In the genomic region with DNA sequence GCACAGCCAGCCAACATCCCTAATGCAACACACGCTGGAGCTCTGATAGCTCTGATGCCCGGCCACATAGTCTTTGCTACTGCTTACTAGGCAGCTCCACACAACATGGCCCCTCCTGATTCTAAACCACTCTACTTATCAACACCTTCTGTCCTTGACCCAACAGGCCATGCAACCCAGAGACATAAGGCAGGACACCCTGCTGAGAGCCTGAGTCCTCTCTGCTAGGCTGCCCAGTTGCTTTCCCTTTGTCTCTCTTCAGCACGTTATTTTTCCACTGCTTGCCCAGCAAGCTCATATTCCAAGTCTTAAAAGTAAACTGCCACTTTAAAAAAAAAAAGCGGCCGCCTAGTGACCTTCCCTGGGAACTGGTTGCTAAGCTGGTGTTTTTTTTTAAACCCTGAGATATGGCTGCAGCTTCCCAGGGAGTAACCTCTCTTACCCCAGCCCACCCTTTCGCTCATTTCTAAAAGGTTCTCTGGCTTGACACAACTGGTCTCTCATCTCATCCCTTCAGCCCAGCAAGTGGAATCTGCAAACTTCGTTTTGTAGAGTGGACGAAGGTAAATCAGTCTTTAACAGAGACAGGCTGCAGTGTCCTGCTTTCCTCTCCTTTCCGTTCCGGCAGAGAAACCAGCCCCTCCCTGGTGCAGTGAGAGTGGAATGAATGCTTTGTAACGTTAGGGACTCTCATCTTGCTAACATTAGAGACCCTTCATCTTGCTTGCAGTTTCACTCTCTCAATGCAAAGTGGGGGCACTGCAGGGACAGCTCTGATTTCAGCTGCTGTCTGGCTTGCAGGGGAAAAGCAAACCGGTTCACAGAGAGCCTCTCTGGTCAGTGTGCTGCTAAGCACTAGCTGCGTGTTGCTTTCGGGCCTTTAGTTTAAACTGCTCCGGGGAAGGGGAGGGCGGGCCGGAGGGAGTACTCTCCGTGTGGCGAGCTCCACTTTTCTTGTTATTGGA, we compare ENCODE assay signal across 8 mouse cellular contexts. TPM values are rescaled to one million over a fixed set of nuclear protein-coding genes. Genes with fewer than 3 reads are reported as not detected.
DNase-seq lines count a peak whose midpoint lies in the region; ATAC-seq lines count a peak whose summit lies in the region.

A gene (plus strand): TSS at position 350 of the 965 bp plus-strand sequence.

- peak within 1 kb of the TSS; percentile 37 for H3K4me3 ChIP-seq in midbrain, embryonic 11.5 days (ENCODE audit: low read depth, low read length)
- H3K4me3 ChIP-seq in stomach, embryonic 15.5 days (replicated peaks): peak within 1 kb of the TSS; percentile 47

- peak within 1 kb of the TSS; percentile 55 for H3K4me2 ChIP-seq in midbrain, embryonic 11.5 days
- peak within 1 kb of the TSS; percentile 52 for H3K4me2 ChIP-seq in stomach, embryonic 15.5 days

- peak within 1 kb of the TSS; percentile 91 for H3K27ac ChIP-seq in midbrain, embryonic 11.5 days (ENCODE audit: low read depth, low read length)
- H3K27ac ChIP-seq in stomach, embryonic 15.5 days: peak within 1 kb of the TSS; percentile 90

- H3K9ac ChIP-seq in midbrain, embryonic 11.5 days (ENCODE audit: low read length): peak within 1 kb of the TSS; percentile 70
- peak within 1 kb of the TSS; percentile 41 for H3K9ac ChIP-seq in stomach, embryonic 15.5 days

- H3K4me1 ChIP-seq in midbrain, embryonic 11.5 days (ENCODE audit: control insufficient read depth, insufficient read depth, low read length): peaks cover 18% of the 10 kb centered on the region
- peaks cover 23% of the 10 kb centered on the region for H3K4me1 ChIP-seq in stomach, embryonic 15.5 days

- DNase-seq in adrenal gland, postnatal 10 days: peak; percentile 60
- peak; percentile 54 to 55 for DNase-seq in cerebellum, postnatal 14 days
- peak; percentile 20 for DNase-seq in gastrocnemius, postnatal 14 days
- DNase-seq in hindlimb bud, embryonic 11.5 days (ENCODE audit: extremely low spot score, low read depth, low spot score): peak; percentile 57
- DNase-seq in left cerebral cortex, postnatal 4 days: peak; percentile 45
- DNase-seq in midbrain, embryonic 11.5 days (ENCODE audit: low spot score, missing footprints): peak; percentile 97

- no peaks in the 10 kb centered on the region for H3K36me3 ChIP-seq in midbrain, embryonic 11.5 days (ENCODE audit: control insufficient read depth, insufficient read depth, low read length)
- no peaks in the 10 kb centered on the region for H3K36me3 ChIP-seq in stomach, embryonic 15.5 days

- ATAC-seq in midbrain, embryonic 11.5 days (ENCODE audit: low FRiP score): peak; percentile 87
- ATAC-seq in stomach, embryonic 15.5 days (ENCODE audit: insufficient read depth, low FRiP score, low read depth): peak; percentile 75
- no peak for ATAC-seq in inflammation-experienced regulatory T-cells, adult 6 months

- WGBS in midbrain, embryonic 11.5 days: 5% methylated on average over 19 of the region's 19 CpGs
- WGBS in stomach, embryonic 15.5 days: 5% methylated on average over 19 of the region's 19 CpGs

- intact Hi-C loops in gastrocnemius, postnatal 14 days (cut with DNase I; ENCODE audit: low total_unique reads): no loop called here
- intact Hi-C loops in left cerebral cortex, postnatal 4 days (cut with DNase I): loop anchor here (10.0 kb wide), 1 partner anchor 1777 kb away; no protein-coding TSS in a partner anchor

- no peaks in the 10 kb centered on the region for H3K27me3 ChIP-seq in midbrain, embryonic 11.5 days (ENCODE audit: control insufficient read depth, insufficient read depth, low read length)
- H3K27me3 ChIP-seq in stomach, embryonic 15.5 days (replicated peaks): no peaks in the 10 kb centered on the region

- no peaks in the 10 kb centered on the region for H3K9me3 ChIP-seq in midbrain, embryonic 11.5 days (ENCODE audit: control insufficient read depth, low read length)
- no peaks in the 10 kb centered on the region for H3K9me3 ChIP-seq in stomach, embryonic 15.5 days

RNA-seq across cellular contexts. Expression of the gene that starts here (rescaled TPM):
- 10 to 100 TPM; 16.2 to 21.2 TPM for total RNA-seq in adrenal gland, postnatal 10 days (2021)
- total RNA-seq in gastrocnemius, postnatal 14 days (2021): 1 to 10 TPM; 8.0 to 8.4 TPM
- total RNA-seq in left cerebral cortex, postnatal 4 days (2021): 10 to 100 TPM; 14.0 to 14.9 TPM
- 7.7 and 10.9 TPM in 2 replicates for polyA plus RNA-seq in midbrain, embryonic 11.5 days (2014; fragmentation: Nextera tagmentation; extraction: Ambion mirVana)
- 10.5 and 11.7 TPM in 2 replicates for polyA plus RNA-seq in stomach, embryonic 15.5 days (2015; fragmentation: Nextera tagmentation; extraction: Ambion mirVana)
- 1 to 10 TPM in 2 of 3 experiments, under 1 TPM in 1; 0.62 to 2.2 (median 2.2) TPM for polyA plus RNA-seq in inflammation-experienced regulatory T-cells, adult 6 months (2017; shearing (Covaris generic))

Comparison
In these comparisons a context has a peak if more than half of its experiments do, and no peak if none do; other contexts are left out.
1. DNase-seq: peak in every context shown above with its lines; median percentile 97 in midbrain, embryonic 11.5 days; 60 in adrenal gland, postnatal 10 days; 57 in hindlimb bud, embryonic 11.5 days; 54 in cerebellum, postnatal 14 days; 45 in left cerebral cortex, postnatal 4 days; 20 in gastrocnemius, postnatal 14 days.